Mouse (Mus musculus): ENCODE results near the gene Zfp648. TPM values are rescaled to one million over a fixed set of nuclear protein-coding genes. Genes with fewer than 3 reads are reported as not detected.

The Zfp648 gene
- polyA plus RNA-seq (2015; fragmentation: Illumina TruSeq; extraction: RNeasy Lipid Tissue Mini Kit (QIAGEN cat#74804); ENCODE audit: insufficient read depth, low replicate concordance): not detected

GRCm38 (mm10) chr1:154200955-154201722 lies at the start of gene Zfp648:
TSS of gene Zfp648 (plus strand) at chr1:154201187.

